In genomic region chr15:102517631-102517975, GRCm38 (mm10) we compare ENCODE assay signal across 8 mouse cellular contexts. TPM values are rescaled to one million over a fixed set of nuclear protein-coding genes. Genes with fewer than 3 reads are reported as not detected.
DNase-seq lines count a peak whose midpoint lies in the region; ATAC-seq and TF ChIP-seq lines count a peak whose summit lies in the region.

No protein-coding gene starts in this region.

- H3K27ac ChIP-seq in heart, embryonic 13.5 days (replicated peaks), result peak overlapping the region; percentile 91
- no peak overlapping the region for H3K27ac ChIP-seq in ES-Bruce4 (ENCODE audit: insufficient read depth, low read length)
- peak overlapping the region; percentile 100 for H3K27ac ChIP-seq in forebrain, embryonic 16.5 days (ENCODE audit: low read length)
- H3K27ac ChIP-seq in liver, postnatal 0 days (ENCODE audit: low read depth), result peak overlapping the region; percentile 81

- peak overlapping the region; percentile 93 for H3K4me2 ChIP-seq in heart, embryonic 13.5 days
- peak overlapping the region; percentile 96 for H3K4me2 ChIP-seq in forebrain, embryonic 16.5 days (ENCODE audit: low read length)
- H3K4me2 ChIP-seq in liver, postnatal 0 days (ENCODE audit: low read depth, low read length), result peak overlapping the region; percentile 100

- H3K4me3 ChIP-seq in heart, embryonic 13.5 days, result peak overlapping the region; percentile 79
- H3K4me3 ChIP-seq in ES-Bruce4 (ENCODE audit: low read depth, low read length), result peak overlapping the region; percentile 65
- peak overlapping the region; percentile 73 for H3K4me3 ChIP-seq in forebrain, embryonic 16.5 days (replicated peaks; ENCODE audit: low read length)
- H3K4me3 ChIP-seq in liver, postnatal 0 days (ENCODE audit: low read depth, low read length), result peak overlapping the region; percentile 62

- peak overlapping the region; percentile 80 for H3K9ac ChIP-seq in heart, embryonic 13.5 days
- peak overlapping the region; percentile 62 for H3K9ac ChIP-seq in ES-Bruce4 (ENCODE audit: low read depth, poor library complexity, severe bottlenecking)
- H3K9ac ChIP-seq in forebrain, embryonic 16.5 days (replicated peaks; ENCODE audit: low read depth, low read length), result peak overlapping the region; percentile 90
- H3K9ac ChIP-seq in liver, postnatal 0 days (replicated peaks), result peak overlapping the region; percentile 88

- no peak for ATAC-seq in heart, embryonic 13.5 days (ENCODE audit: extremely low read depth, insufficient number of reproducible peaks, low FRiP score, low TSS enrichment)
- no peak for ATAC-seq in forebrain, embryonic 16.5 days
- ATAC-seq in liver, postnatal 0 days, result no peak
- no peak for ATAC-seq in inflammation-experienced regulatory T-cells, adult 6 months
- ATAC-seq in monocyte, adult 5-6 weeks (replicated peaks; ENCODE audit: insufficient number of reproducible peaks, low FRiP score, low TSS enrichment, poor library complexity, severe bottlenecking), result no peak

- peaks cover 22% of the 10 kb centered on the region for H3K36me3 ChIP-seq in heart, embryonic 13.5 days
- peaks cover 4% of the 10 kb centered on the region; the same call in 1 of the 2 replicates for H3K36me3 ChIP-seq in ES-Bruce4 (ENCODE audit: control insufficient read depth, insufficient read depth, low read length, poor library complexity, severe bottlenecking)
- 0 out of 2 replicates have a peak, but pooled peaks cover 2% of the 10 kb centered on the region for H3K36me3 ChIP-seq in forebrain, embryonic 16.5 days (ENCODE audit: control insufficient read depth, insufficient read depth)
- H3K36me3 ChIP-seq in liver, postnatal 0 days (replicated peaks; ENCODE audit: insufficient read depth, low read length), result peaks cover 6% of the 10 kb centered on the region

- H3K4me1 ChIP-seq in heart, embryonic 13.5 days, result peaks cover 38% of the 10 kb centered on the region
- H3K4me1 ChIP-seq in ES-Bruce4 (ENCODE audit: control insufficient read depth, insufficient read depth, low read length), result peaks cover 3% of the 10 kb centered on the region
- H3K4me1 ChIP-seq in forebrain, embryonic 16.5 days (replicated peaks; ENCODE audit: control insufficient read depth, insufficient read depth, low read length), result peaks cover 46% of the 10 kb centered on the region
- peaks cover 21% of the 10 kb centered on the region for H3K4me1 ChIP-seq in liver, postnatal 0 days (ENCODE audit: insufficient read depth)

- H3K27me3 ChIP-seq in heart, embryonic 13.5 days (replicated peaks), result no peaks in the 10 kb centered on the region
- no peaks in the 10 kb centered on the region for H3K27me3 ChIP-seq in ES-Bruce4 (ENCODE audit: control insufficient read depth, insufficient read depth, low read length, poor library complexity, severe bottlenecking)
- H3K27me3 ChIP-seq in forebrain, embryonic 16.5 days (replicated peaks; ENCODE audit: control insufficient read depth, insufficient read depth, low read length), result no peaks in the 10 kb centered on the region
- H3K27me3 ChIP-seq in liver, postnatal 0 days (ENCODE audit: insufficient read depth, low read length), result 0 out of 2 replicates have a peak, but pooled peaks cover 5% of the 10 kb centered on the region

- no peak for TF ChIP-seq EP300 in ES-Bruce4 (IDR thresholded peaks at IDR 0.05; ENCODE audit: insufficient read depth, low read depth, low read length)
- TF ChIP-seq EP300 in liver, postnatal 0 days (IDR thresholded peaks at IDR 0.05; ENCODE audit: low read depth), result no peak

- no peak for TF ChIP-seq CTCF in ES-Bruce4 (IDR thresholded peaks at IDR 0.05; ENCODE audit: low read depth, low read length)
- TF ChIP-seq CTCF in liver, postnatal 0 days (IDR thresholded peaks at IDR 0.05; ENCODE audit: low read depth), result no peak

- DNase-seq in heart, adult 11 months, result no peak
- no peak for DNase-seq in liver, postnatal 0 days
- DNase-seq in right cerebral cortex, adult 2 months (ENCODE audit: low spot score in 2 of 2), result no peak

- no peaks in the 10 kb centered on the region for H3K9me3 ChIP-seq in heart, embryonic 13.5 days
- no peaks in the 10 kb centered on the region for H3K9me3 ChIP-seq in ES-Bruce4 (replicated peaks; ENCODE audit: control insufficient read depth, insufficient read depth, low read length, poor library complexity, severe bottlenecking)
- no peaks in the 10 kb centered on the region for H3K9me3 ChIP-seq in forebrain, embryonic 16.5 days (ENCODE audit: control insufficient read depth, low read length)
- H3K9me3 ChIP-seq in liver, postnatal 0 days (ENCODE audit: low read length), result no peaks in the 10 kb centered on the region

- under 1% methylated on average over 10 of the region's 10 CpGs for WGBS in heart, embryonic 13.5 days
- 0% methylated on average over 10 of the region's 10 CpGs for WGBS in forebrain, embryonic 16.5 days
- WGBS in liver, postnatal 0 days (ENCODE audit: insufficient replicate concordance), result 0% methylated on average over 10 of the region's 10 CpGs

- peak; percentile 78 for TF ChIP-seq POLR2A in ES-Bruce4 (IDR thresholded peaks at IDR 0.05; ENCODE audit: insufficient read depth, low read length)

RNA-seq across cellular contexts. Expression of gene Tarbp2, which starts 0.4 kb away (rescaled TPM):
- polyA plus RNA-seq in heart, embryonic 13.5 days (2015; fragmentation: Nextera tagmentation; extraction: Ambion mirVana), result 94.6 and 103 TPM in 2 replicates
- polyA plus RNA-seq in ES-Bruce4 (2011; ENCODE audit: insufficient read depth, insufficient read length, low read depth, missing spikeins), result 45.3 and 47.5 TPM in 2 replicates
- polyA plus RNA-seq in forebrain, embryonic 16.5 days (2015; fragmentation: Nextera tagmentation; extraction: Ambion mirVana), result 97.2 and 114 TPM in 2 replicates
- 26.8 and 27.8 TPM in 2 replicates for polyA plus RNA-seq in liver, postnatal 0 days (2015; fragmentation: Nextera tagmentation; extraction: Ambion mirVana)
- polyA plus RNA-seq in inflammation-experienced regulatory T-cells, adult 6 months (2017; shearing (Covaris generic)), result 10 to 100 TPM; 22.8 to 34.5 (median 27.5) TPM
- 16.2 to 27.3 TPM (median 20.8 TPM) in 3 replicates for total RNA-seq in monocyte, adult 5-6 weeks (2017)

RNA-seq across cellular contexts. Expression of gene Map3k12, which starts 0.7 kb away (rescaled TPM):
- 10.8 and 11.6 TPM in 2 replicates for polyA plus RNA-seq in heart, embryonic 13.5 days (2015; fragmentation: Nextera tagmentation; extraction: Ambion mirVana)
- 11.1 and 14.0 TPM in 2 replicates for polyA plus RNA-seq in ES-Bruce4 (2011; ENCODE audit: insufficient read depth, insufficient read length, low read depth, missing spikeins)
- 58.7 and 69.5 TPM in 2 replicates for polyA plus RNA-seq in forebrain, embryonic 16.5 days (2015; fragmentation: Nextera tagmentation; extraction: Ambion mirVana)
- polyA plus RNA-seq in liver, postnatal 0 days (2015; fragmentation: Nextera tagmentation; extraction: Ambion mirVana), result 0.53 and 0.85 TPM in 2 replicates
- polyA plus RNA-seq in inflammation-experienced regulatory T-cells, adult 6 months (2017; shearing (Covaris generic)), result 1 to 10 TPM; 6.6 to 10.0 (median 7.5) TPM
- total RNA-seq in monocyte, adult 5-6 weeks (2017), result 0.32 to 1.2 TPM (median 0.97 TPM) in 3 replicates

RNA-seq across cellular contexts. Expression of gene Npff, which starts 7.1 kb away (rescaled TPM):
- 1.0 and 2.3 TPM in 2 replicates for polyA plus RNA-seq in heart, embryonic 13.5 days (2015; fragmentation: Nextera tagmentation; extraction: Ambion mirVana)
- 0.68 and 1.0 TPM in 2 replicates for polyA plus RNA-seq in ES-Bruce4 (2011; ENCODE audit: insufficient read depth, insufficient read length, low read depth, missing spikeins)
- 2.9 and 3.1 TPM in 2 replicates for polyA plus RNA-seq in forebrain, embryonic 16.5 days (2015; fragmentation: Nextera tagmentation; extraction: Ambion mirVana)
- 0.42 and 0.60 TPM in 2 replicates for polyA plus RNA-seq in liver, postnatal 0 days (2015; fragmentation: Nextera tagmentation; extraction: Ambion mirVana)
- polyA plus RNA-seq in inflammation-experienced regulatory T-cells, adult 6 months (2017; shearing (Covaris generic)), result 1 to 10 TPM; 1.1 to 6.1 (median 3.2) TPM
- 2.3 to 5.9 TPM in 2 of 3 replicates, not detected in the other for total RNA-seq in monocyte, adult 5-6 weeks (2017)

RNA-seq across cellular contexts. Expression of gene Gm10337, which starts 14.1 kb away (rescaled TPM):
- polyA plus RNA-seq in heart, embryonic 13.5 days (2015; fragmentation: Nextera tagmentation; extraction: Ambion mirVana), result 4.2 TPM in 1 of 2 replicates, not detected in the other
- polyA plus RNA-seq in ES-Bruce4 (2011; ENCODE audit: insufficient read depth, insufficient read length, low read depth, missing spikeins), result not detected in 2 replicates
- 17.3 and 22.2 TPM in 2 replicates for polyA plus RNA-seq in forebrain, embryonic 16.5 days (2015; fragmentation: Nextera tagmentation; extraction: Ambion mirVana)
- not detected in 2 replicates for polyA plus RNA-seq in liver, postnatal 0 days (2015; fragmentation: Nextera tagmentation; extraction: Ambion mirVana)
- not detected for polyA plus RNA-seq in inflammation-experienced regulatory T-cells, adult 6 months (2017; shearing (Covaris generic))
- total RNA-seq in monocyte, adult 5-6 weeks (2017), result not detected in 3 replicates

RNA-seq across cellular contexts. Expression of gene Pcbp2, which starts 47.3 kb away (rescaled TPM):
- 141 and 142 TPM in 2 replicates for polyA plus RNA-seq in heart, embryonic 13.5 days (2015; fragmentation: Nextera tagmentation; extraction: Ambion mirVana)
- 1,129 and 1,194 TPM in 2 replicates for polyA plus RNA-seq in ES-Bruce4 (2011; ENCODE audit: insufficient read depth, insufficient read length, low read depth, missing spikeins)
- 144 and 149 TPM in 2 replicates for polyA plus RNA-seq in forebrain, embryonic 16.5 days (2015; fragmentation: Nextera tagmentation; extraction: Ambion mirVana)
- 68.4 and 70.9 TPM in 2 replicates for polyA plus RNA-seq in liver, postnatal 0 days (2015; fragmentation: Nextera tagmentation; extraction: Ambion mirVana)
- 100 to 1,000 TPM; 156 to 225 (median 201) TPM for polyA plus RNA-seq in inflammation-experienced regulatory T-cells, adult 6 months (2017; shearing (Covaris generic))
- total RNA-seq in monocyte, adult 5-6 weeks (2017), result 106 to 183 TPM (median 119 TPM) in 3 replicates
